Mouse (Mus musculus) erythroblast, embryonic 14.5 days (primary cell): ENCODE measurements around the gene A1bg. TPM values are rescaled to one million over a fixed set of nuclear protein-coding genes. Genes with fewer than 3 reads are reported as not detected.

Experiments used
- H3K27me3 ChIP-seq: 2 replicates; pipeline ENCODE4 v1.6.1; 2012; ENCODE audit warnings: inconsistent platforms; ENCODE audit not compliant: control insufficient read depth
- H3K36me3 ChIP-seq: 2 replicates; pipeline ENCODE4 v1.6.1; 2012; ENCODE audit warnings: mild to moderate bottlenecking, inconsistent platforms; ENCODE audit not compliant: control insufficient read depth
- H3K4me1 ChIP-seq: 2 replicates; pipeline ENCODE4 v1.6.1; 2012; ENCODE audit warnings: inconsistent platforms; ENCODE audit not compliant: control insufficient read depth
- H3K4me3 ChIP-seq: replicated peaks from 2 replicates; pipeline ENCODE3; 2012; ENCODE audit warnings: moderate library complexity, mild to moderate bottlenecking, inconsistent platforms
- H3K9me3 ChIP-seq: 2 replicates; pipeline ENCODE4 v1.6.1; 2012; ENCODE audit warnings: low read length, inconsistent platforms, mixed read lengths; ENCODE audit not compliant: control insufficient read depth
- GATA1 ChIP-seq: IDR thresholded peaks from 2 replicates; pipeline ENCODE4 v1.6.1; 2012; ENCODE audit warnings: low read length, inconsistent platforms, mixed read lengths
- TAL1 ChIP-seq: IDR thresholded peaks from 3 replicates; pipeline ENCODE4 v1.6.1; 2012; ENCODE audit warnings: low read length, inconsistent platforms, mixed read lengths
- polyA plus RNA-seq: library from polyadenylated mRNA; stranded (reverse); fragments of >175 nt; gene quantifications from 2 replicates; pipeline ENCODE4 v1.2.3, GENCODE M21; 2012

A1bg gene
- polyA plus RNA-seq = not detected in 2 replicates

DNA sequence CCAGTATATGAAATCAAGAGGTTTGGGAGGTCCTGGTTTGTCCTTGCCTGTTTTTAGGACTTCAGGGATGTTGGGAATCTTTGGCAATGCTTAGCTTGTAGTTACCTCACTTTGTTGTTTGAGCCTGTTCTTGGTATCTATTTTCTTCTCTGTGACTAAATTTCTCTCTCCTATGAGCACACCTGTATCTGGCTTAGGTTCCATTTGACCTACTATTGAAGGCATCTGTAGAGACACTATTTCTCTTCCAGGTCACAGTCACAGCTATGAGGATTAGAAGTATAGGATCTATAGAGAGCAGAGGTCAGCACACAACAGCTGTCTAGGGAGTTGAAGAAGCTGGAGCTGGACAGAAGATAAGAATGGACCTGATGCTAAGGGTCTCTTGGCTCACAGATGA, at the start of gene A1bg:
TSS of gene A1bg (minus strand) at position 101 of the 400 bp plus-strand sequence.
- no peaks in the 10 kb centered on the region for H3K9me3 ChIP-seq
- no peak within 1 kb of the TSS for H3K4me3 ChIP-seq
- H3K27me3 ChIP-seq = no peaks in the 10 kb centered on the region
- TF ChIP-seq TAL1 (no peak), GATA1 (no peak)
- H3K4me1 ChIP-seq = no peaks in the 10 kb centered on the region
- no peaks in the 10 kb centered on the region for H3K36me3 ChIP-seq

DNA sequence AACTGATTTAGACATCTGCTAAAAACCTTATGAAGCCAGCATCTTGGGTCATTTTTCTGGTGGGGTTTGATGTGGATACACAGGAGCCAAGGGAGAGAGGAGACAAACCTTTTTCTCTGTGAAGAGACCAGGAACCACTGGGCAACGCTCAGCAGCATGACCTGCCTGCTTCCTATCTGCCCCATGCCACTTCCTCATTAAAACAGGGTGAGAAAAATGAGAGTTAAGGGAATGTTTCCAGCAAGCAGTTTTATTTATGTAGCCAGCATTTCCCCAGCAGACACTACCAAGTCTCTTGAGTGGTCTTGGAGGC, 45.7 kb upstream of the A1bg start:
- H3K36me3 ChIP-seq = no peaks in the 10 kb centered on the region
- no peak for TF ChIP-seq GATA1
- no peak for TF ChIP-seq TAL1
- no peaks in the 10 kb centered on the region for H3K27me3 ChIP-seq
- no peaks in the 10 kb centered on the region for H3K4me1 ChIP-seq
- no peaks in the 10 kb centered on the region for H3K9me3 ChIP-seq
- no peak overlapping the region for H3K4me3 ChIP-seq

DNA sequence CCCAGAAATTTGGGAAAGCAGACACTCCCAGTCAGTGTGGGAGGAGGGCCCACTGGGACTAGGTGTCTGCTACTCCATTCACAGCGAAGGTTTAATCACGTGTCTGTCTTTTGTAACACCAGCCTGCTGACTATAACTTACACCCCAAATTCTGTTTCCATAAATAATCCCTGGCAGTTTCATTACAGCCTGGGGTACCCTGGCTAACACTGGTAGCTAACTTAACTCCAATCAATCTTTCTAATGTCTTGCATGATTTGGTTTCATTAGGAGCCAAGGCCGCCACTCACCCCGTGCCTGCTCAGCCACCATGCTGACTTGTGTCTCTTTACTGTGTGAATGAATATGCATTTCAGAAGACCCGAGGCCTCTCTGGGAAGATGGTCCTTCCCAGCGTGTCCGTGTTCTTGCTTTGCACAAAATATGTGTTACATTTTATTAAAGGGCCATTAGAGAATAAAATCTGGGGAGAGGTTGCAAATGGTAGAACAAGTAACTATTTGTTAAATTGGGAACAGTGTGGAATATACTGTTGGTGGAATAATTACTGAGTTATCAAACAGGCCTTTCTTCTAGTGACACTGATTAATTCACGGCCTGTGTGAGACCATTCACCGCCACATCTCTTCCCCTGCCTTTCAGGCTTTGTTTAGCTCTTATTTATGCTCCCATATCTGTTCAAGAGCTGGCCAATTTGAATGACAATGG, 45.2 kb upstream of the A1bg start:
- TF ChIP-seq GATA1 (no peak), TAL1 (no peak)
- Histone ChIP-seq H3K27me3 (no peaks in the 10 kb centered on the region), H3K9me3 (no peaks in the 10 kb centered on the region), H3K4me3 (no peak overlapping the region), H3K36me3 (no peaks in the 10 kb centered on the region), H3K4me1 (no peaks in the 10 kb centered on the region)

DNA sequence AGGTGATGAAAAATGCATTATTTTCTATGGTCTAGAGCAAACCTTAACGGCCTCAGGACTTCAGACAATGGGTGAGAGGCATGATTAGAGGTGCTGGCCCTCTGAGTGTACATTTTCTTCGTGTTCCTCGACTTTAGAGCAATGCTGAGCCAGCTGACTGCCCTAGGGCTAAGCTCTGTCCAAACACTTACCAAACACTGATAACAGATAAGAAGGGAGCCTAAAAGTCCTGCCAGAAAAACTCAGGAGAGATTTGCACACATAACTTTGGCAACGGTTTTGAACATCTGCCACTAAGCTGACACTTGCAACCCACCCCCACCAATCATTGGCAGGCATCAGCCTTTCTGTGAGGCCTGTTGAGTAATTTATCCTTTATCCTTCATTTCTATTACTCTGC, 2.9 kb upstream of the A1bg start:
- Histone ChIP-seq H3K4me1 (no peaks in the 10 kb centered on the region), H3K36me3 (no peaks in the 10 kb centered on the region), H3K4me3 (no peak overlapping the region), H3K9me3 (no peaks in the 10 kb centered on the region), H3K27me3 (no peaks in the 10 kb centered on the region)
- TF ChIP-seq TAL1 (no peak), GATA1 (no peak)

DNA sequence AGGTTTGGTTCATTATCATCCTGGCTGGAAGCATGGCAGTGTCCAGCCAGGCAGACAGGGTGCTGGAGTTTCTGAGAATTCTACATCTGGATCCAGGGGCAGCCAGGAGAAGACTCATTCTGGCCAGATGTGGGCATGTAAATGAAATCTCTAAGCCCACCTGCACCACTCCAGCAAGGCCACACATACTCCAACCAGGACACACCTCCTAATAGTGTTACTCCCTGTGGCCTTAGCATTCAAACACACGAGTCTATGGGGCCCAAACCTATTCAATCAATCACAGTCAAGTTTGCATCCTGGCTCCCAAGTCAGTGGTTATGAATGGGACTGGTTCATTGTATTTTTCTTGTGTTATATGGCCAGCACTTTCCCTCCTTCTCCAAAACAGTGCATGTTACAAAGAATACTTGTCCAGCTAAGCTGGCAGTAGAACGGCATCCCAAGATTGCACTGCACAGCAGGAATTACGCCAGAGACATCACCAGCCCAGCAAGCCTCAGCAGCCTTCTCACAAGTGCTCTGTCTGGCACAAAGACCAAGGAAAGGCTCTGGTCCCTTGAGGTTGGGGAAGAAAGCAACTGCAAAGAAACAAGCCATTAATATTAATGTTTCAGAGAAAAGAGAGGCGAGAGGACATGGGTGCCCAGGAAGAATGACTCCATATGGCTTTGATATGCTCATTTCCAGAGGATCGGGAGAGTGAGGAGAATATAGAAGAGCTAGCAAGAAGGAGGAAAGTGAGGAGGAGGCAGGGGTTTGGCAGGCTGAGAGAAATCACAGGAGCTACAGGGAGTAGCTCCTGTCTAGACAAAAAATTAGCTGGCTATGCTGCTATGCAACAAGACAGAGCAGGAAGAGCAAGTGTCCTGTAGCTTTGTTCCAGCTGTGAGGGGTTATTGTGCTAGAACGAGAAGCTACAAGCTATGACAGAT, 18.8 kb downstream of the A1bg start:
- no peak overlapping the region for H3K4me3 ChIP-seq
- no peaks in the 10 kb centered on the region for H3K36me3 ChIP-seq
- no peaks in the 10 kb centered on the region for H3K4me1 ChIP-seq
- TF ChIP-seq GATA1 (no peak), TAL1 (no peak)
- H3K9me3 ChIP-seq = no peaks in the 10 kb centered on the region
- H3K27me3 ChIP-seq = no peaks in the 10 kb centered on the region

DNA sequence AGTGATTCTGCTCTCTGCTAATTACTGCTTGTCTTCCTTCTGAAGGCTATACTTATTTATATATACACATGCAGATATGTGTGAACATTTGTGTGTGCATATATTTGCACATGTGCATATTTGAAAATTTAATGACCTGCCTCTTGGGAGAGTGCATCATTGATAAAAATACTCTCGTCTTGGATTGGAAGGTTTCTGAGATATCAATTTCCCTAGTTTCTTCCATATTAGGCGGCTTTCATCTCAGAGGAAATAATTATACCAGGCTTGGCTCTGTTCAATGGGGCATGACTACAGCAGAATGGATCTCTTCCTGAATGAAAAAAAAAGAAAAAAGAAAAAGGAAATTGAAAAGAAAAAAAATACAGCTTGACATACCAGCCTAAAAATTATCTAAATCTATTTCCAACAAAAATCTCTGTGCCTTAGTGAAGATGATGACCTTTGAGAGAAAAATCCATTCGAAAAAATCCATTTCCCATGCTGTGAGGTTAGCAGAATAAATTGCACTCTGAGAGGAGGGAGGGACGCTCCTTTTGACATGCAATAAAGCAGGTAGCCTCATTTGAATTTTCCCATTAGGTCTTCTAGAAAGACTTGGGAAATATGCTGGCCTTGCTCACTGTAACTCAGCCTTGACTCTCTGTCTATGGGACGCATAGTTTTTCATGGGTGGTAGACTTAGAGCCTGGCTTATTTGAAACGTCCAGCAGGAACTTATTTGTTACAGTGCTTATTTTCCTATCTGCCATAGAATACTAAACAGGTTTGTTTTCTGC, 24.4 kb downstream of the A1bg start:
- Histone ChIP-seq H3K4me1 (no peaks in the 10 kb centered on the region), H3K27me3 (no peaks in the 10 kb centered on the region), H3K4me3 (no peak overlapping the region), H3K9me3 (no peaks in the 10 kb centered on the region), H3K36me3 (no peaks in the 10 kb centered on the region)
- no peak for TF ChIP-seq GATA1
- TF ChIP-seq TAL1 = no peak

DNA sequence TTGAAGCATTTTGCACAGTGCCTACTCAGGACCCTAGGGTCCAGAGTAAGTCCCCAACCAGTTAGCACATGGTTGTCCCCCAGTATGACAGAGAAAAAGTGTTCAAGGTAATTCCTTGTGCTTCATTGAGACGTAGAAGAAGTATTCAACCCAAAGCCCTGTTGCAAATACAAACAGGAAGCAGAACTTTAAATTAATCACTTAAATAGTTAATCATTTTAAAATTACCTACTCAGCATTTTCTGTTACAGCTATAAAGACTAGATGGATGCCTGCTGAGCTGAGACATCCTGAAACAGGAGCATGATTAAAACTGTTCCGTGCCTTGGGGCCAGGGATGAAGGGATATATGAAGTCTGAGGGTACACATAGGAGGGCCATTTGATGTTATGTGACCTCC, 26.8 kb downstream of the A1bg start:
- Histone ChIP-seq H3K4me1 (no peaks in the 10 kb centered on the region), H3K9me3 (no peaks in the 10 kb centered on the region), H3K36me3 (no peaks in the 10 kb centered on the region), H3K27me3 (no peaks in the 10 kb centered on the region), H3K4me3 (no peak overlapping the region)
- TF ChIP-seq GATA1 (no peak), TAL1 (no peak)

DNA sequence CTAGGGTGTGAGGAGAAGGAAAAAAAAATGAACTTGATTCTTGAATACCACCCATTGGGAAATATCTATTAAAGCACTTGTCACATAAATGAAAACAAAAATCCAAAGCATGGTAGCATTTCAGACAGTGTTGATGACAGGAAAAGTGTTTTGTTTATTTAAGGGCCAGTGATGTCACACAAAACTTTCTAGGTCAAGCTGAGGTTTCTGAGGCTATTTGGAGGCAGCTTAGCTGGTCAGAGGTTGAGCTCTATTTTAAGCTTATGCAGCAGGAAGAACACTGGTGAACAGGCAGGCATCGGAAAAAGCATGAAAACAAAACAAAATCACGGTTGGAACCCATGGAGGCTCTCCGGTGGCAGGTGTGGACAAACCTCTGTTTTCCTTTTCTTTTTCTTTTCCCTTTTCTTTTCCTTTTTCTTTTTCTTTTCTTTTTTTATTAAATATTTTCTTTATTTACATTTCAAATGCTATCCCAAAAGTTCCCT, 29.8 kb downstream of the A1bg start:
- no peaks in the 10 kb centered on the region for H3K4me1 ChIP-seq
- H3K27me3 ChIP-seq = no peaks in the 10 kb centered on the region
- TF ChIP-seq TAL1 (no peak), GATA1 (no peak)
- H3K9me3 ChIP-seq = no peaks in the 10 kb centered on the region
- no peak overlapping the region for H3K4me3 ChIP-seq
- no peaks in the 10 kb centered on the region for H3K36me3 ChIP-seq

DNA sequence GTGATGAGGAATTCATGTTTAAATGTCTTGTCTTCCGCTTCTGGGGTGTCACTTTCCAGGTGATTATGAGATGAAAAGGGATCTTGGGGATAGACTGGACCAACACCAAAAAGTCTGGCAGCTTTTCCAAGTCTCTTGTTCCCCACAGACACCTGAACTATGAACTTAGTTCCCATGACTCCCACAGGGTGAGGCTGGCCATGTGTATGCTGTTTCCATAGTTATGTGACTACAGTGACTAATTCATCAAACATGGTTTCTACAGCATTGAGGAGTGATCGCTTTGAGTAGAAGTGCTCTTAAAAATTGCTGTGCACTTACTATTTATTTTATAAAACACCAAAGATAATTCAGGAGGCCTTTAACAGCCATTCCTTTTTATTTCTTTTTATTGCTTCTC, 34.1 kb downstream of the A1bg start:
- no peaks in the 10 kb centered on the region for H3K9me3 ChIP-seq
- H3K4me1 ChIP-seq = no peaks in the 10 kb centered on the region
- TF ChIP-seq TAL1 (no peak), GATA1 (no peak)
- H3K27me3 ChIP-seq = no peaks in the 10 kb centered on the region
- H3K4me3 ChIP-seq = no peak overlapping the region
- H3K36me3 ChIP-seq = no peaks in the 10 kb centered on the region
